8 mouse cellular contexts compared by ENCODE assay signal in genomic region chr6:34346096-34346898, GRCm38 (mm10). TPM values are rescaled to one million over a fixed set of nuclear protein-coding genes. Genes with fewer than 3 reads are reported as not detected.
A peak's percentile ranks its signal among the peaks of the same experiment; 100 is the strongest.
DNase-seq lines count a peak whose midpoint lies in the region; ATAC-seq and TF ChIP-seq lines count a peak whose summit lies in the region.

No protein-coding gene starts in this region.

- 49% methylated on average over 14 of the region's 14 CpGs for WGBS in forebrain, embryonic 16.5 days
- WGBS in lung, embryonic 15.5 days = 43% methylated on average over 14 of the region's 14 CpGs

- no peak overlapping the region for H3K4me2 ChIP-seq in forebrain, embryonic 16.5 days (ENCODE audit: low read length)
- no peak overlapping the region for H3K4me2 ChIP-seq in lung, embryonic 15.5 days

- H3K4me1 ChIP-seq in ES-E14 (ENCODE audit: control insufficient read depth in 2 of 2, insufficient read depth in 2 of 2, low read length in 2 of 2, poor library complexity in 1 of 2) = peaks cover 4 to 13% of the 10 kb centered on the region in 2 experiments; a peak in 3 of 4 replicates
- H3K4me1 ChIP-seq in forebrain, embryonic 16.5 days (replicated peaks; ENCODE audit: control insufficient read depth, insufficient read depth, low read length) = 0 out of 2 replicates have a peak, but pooled peaks cover 2% of the 10 kb centered on the region
- H3K4me1 ChIP-seq in lung, embryonic 15.5 days = peaks cover 19% of the 10 kb centered on the region

- no peaks in the 10 kb centered on the region for H3K36me3 ChIP-seq in ES-E14 (ENCODE audit: control insufficient read depth, insufficient read depth, low read length, poor library complexity, severe bottlenecking)
- H3K36me3 ChIP-seq in forebrain, embryonic 16.5 days (ENCODE audit: control insufficient read depth, insufficient read depth) = no peaks in the 10 kb centered on the region
- no peaks in the 10 kb centered on the region for H3K36me3 ChIP-seq in lung, embryonic 15.5 days

- intact Hi-C loops in heart, postnatal 25 days (cut with DNase I) = loop anchor here (1.0 to 5.0 kb wide), 2 partner anchors 34 to 54 kb away; no protein-coding TSS in a partner anchor

- DNase-seq in ES-E14 (ENCODE audit: low read depth, low spot score) = peak; percentile 86
- peak; percentile 39 for DNase-seq in cerebellum, adult 11 months
- peak; percentile 29 for DNase-seq in heart, postnatal 25 days (ENCODE audit: low spot score)
- peak; percentile 81 for DNase-seq in layer of hippocampus, adult 11-12 months (ENCODE audit: low spot score)
- peak; percentile 71 for DNase-seq in ovary, postnatal 14 days (ENCODE audit: low spot score)
- peak; percentile 78 for DNase-seq in thymus, postnatal 25 days

- no peaks in the 10 kb centered on the region for H3K9me3 ChIP-seq in ES-E14 (ENCODE audit: control insufficient read depth, insufficient read depth, low read depth, low read length)
- H3K9me3 ChIP-seq in forebrain, embryonic 16.5 days (ENCODE audit: control insufficient read depth, low read length) = no peaks in the 10 kb centered on the region
- H3K9me3 ChIP-seq in lung, embryonic 15.5 days = no peaks in the 10 kb centered on the region

- H3K9ac ChIP-seq in ES-E14 (ENCODE audit: insufficient read depth, low read depth, low read length, poor library complexity, severe bottlenecking) = peak overlapping the region; percentile 55; the same call in 1 of the 2 replicates
- H3K9ac ChIP-seq in forebrain, embryonic 16.5 days (replicated peaks; ENCODE audit: low read depth, low read length) = no peak overlapping the region
- H3K9ac ChIP-seq in lung, embryonic 15.5 days = no peak overlapping the region

- peak overlapping the region; percentile 4 to 41; a peak in 3 of 4 replicates for H3K4me3 ChIP-seq in ES-E14 (ENCODE audit: insufficient read depth in 1 of 2, low read depth in 1 of 2, low read length in 2 of 2, poor library complexity in 1 of 2, severe bottlenecking in 1 of 2)
- no peak overlapping the region for H3K4me3 ChIP-seq in forebrain, embryonic 16.5 days (replicated peaks; ENCODE audit: low read length)
- H3K4me3 ChIP-seq in lung, embryonic 15.5 days = no peak overlapping the region

- in situ Hi-C loops in ES-E14 (cut with MboI; ENCODE audit: low sequenced_read_pairs in 2 of 2, unreplicated experiment in 2 of 2) = loop anchor here in 1 of 2 experiments (10.0 kb wide), 1 partner anchor 51 kb away; no protein-coding TSS in a partner anchor

- no peaks in the 10 kb centered on the region for H3K27me3 ChIP-seq in forebrain, embryonic 16.5 days (replicated peaks; ENCODE audit: control insufficient read depth, insufficient read depth, low read length)
- H3K27me3 ChIP-seq in lung, embryonic 15.5 days = no peaks in the 10 kb centered on the region

- peak; percentile 80 for ATAC-seq in forebrain, embryonic 16.5 days
- peak; percentile 64; the same call in 1 of the 2 replicates for ATAC-seq in lung, embryonic 15.5 days (ENCODE audit: borderline replicate concordance, extremely low read depth, low FRiP score, low TSS enrichment)

- no peak overlapping the region for H3K27ac ChIP-seq in ES-E14 (ENCODE audit: insufficient read depth, low read depth, low read length, poor library complexity, severe bottlenecking)
- H3K27ac ChIP-seq in forebrain, embryonic 16.5 days (ENCODE audit: low read length) = no peak overlapping the region
- H3K27ac ChIP-seq in lung, embryonic 15.5 days = no peak overlapping the region

TF ChIP-seq in ES-E14, 5 proteins besides CTCF, POLR2A, EP300 and RAD21:
- TF ChIP-seq ZC3H11A (IDR thresholded peaks at IDR 0.05; ENCODE audit: borderline replicate concordance, low read depth, low read length) = peak; percentile 84; the same call in 1 of the 2 replicates
- no peak for TF ChIP-seq MAFK (IDR thresholded peaks at IDR 0.05; ENCODE audit: insufficient read depth, low read depth, low read length)

RNA-seq across cellular contexts. Expression of gene Akr1b8, which starts 7.6 kb away (rescaled TPM):
- 12.3 and 25.1 TPM in 2 replicates for total RNA-seq in ES-E14 (2012; rRNA removed)
- 1.7 and 2.2 TPM in 2 replicates for polyA plus RNA-seq in forebrain, embryonic 16.5 days (2015; fragmentation: Nextera tagmentation; extraction: Ambion mirVana)
- total RNA-seq in heart, postnatal 25 days (2021) = 1 to 10 TPM; 3.7 to 3.9 TPM
- polyA plus RNA-seq in lung, embryonic 15.5 days (2015; fragmentation: Nextera tagmentation; extraction: Ambion mirVana) = 8.6 and 9.8 TPM in 2 replicates

RNA-seq across cellular contexts. Expression of gene Akr1b3, which starts 29.0 kb away (rescaled TPM):
- 321 and 431 TPM in 2 replicates for total RNA-seq in ES-E14 (2012; rRNA removed)
- 80.7 and 91.3 TPM in 2 replicates for polyA plus RNA-seq in forebrain, embryonic 16.5 days (2015; fragmentation: Nextera tagmentation; extraction: Ambion mirVana)
- 100 to 1,000 TPM; 255 to 264 TPM for total RNA-seq in heart, postnatal 25 days (2021)
- polyA plus RNA-seq in lung, embryonic 15.5 days (2015; fragmentation: Nextera tagmentation; extraction: Ambion mirVana) = 146 and 154 TPM in 2 replicates

RNA-seq across cellular contexts. Expression of gene Akr1b10, which starts 37.7 kb away (rescaled TPM):
- total RNA-seq in ES-E14 (2012; rRNA removed) = 16.2 and 22.1 TPM in 2 replicates
- polyA plus RNA-seq in forebrain, embryonic 16.5 days (2015; fragmentation: Nextera tagmentation; extraction: Ambion mirVana) = 6.1 and 6.2 TPM in 2 replicates
- 10 to 100 TPM; 67.4 to 68.0 TPM for total RNA-seq in heart, postnatal 25 days (2021)
- polyA plus RNA-seq in lung, embryonic 15.5 days (2015; fragmentation: Nextera tagmentation; extraction: Ambion mirVana) = 23.7 and 24.5 TPM in 2 replicates

Comparison
In these comparisons a context has a peak if more than half of its experiments do, and no peak if none do; other contexts are left out.
1. DNase-seq: peak in every context shown above with its lines; median percentile 86 in ES-E14; 81 in layer of hippocampus, adult 11-12 months; 78 in thymus, postnatal 25 days; 71 in ovary, postnatal 14 days; 39 in cerebellum, adult 11 months; 29 in heart, postnatal 25 days.
2. H3K4me3 ChIP-seq: peak in ES-E14 (2 of 2); none in forebrain, embryonic 16.5 days (single experiment) and lung, embryonic 15.5 days (single experiment).